Mouse (Mus musculus): Measurements from ENCODE around the gene Fam117a.

GRCm38 (mm10) chr11:95315215-95315955 lies 21.4 kb upstream of the Fam117a start:
- TF ChIP-seq CHD2 (IDR thresholded peaks at IDR 0.05; ENCODE audit: low read length): no peak
- no peak for TF ChIP-seq CTCF (IDR thresholded peaks at IDR 0.05 in 2 of 3, conservative IDR thresholded peaks at IDR 0.05 in 1 of 3; ENCODE audit: control insufficient read depth in 1 of 3, insufficient read depth in 1 of 3, low read depth in 2 of 3, low read length in 3 of 3, poor library complexity in 1 of 3, severe bottlenecking in 1 of 3)
- no peak for TF ChIP-seq TAL1 (IDR thresholded peaks at IDR 0.05; ENCODE audit: low read length)
- no peak for TF ChIP-seq GABPA (IDR thresholded peaks at IDR 0.05; ENCODE audit: low read depth, low read length)
- no peak for TF ChIP-seq GATA1 (IDR thresholded peaks at IDR 0.05; ENCODE audit: low read depth, low read length)
- TF ChIP-seq KAT2A (conservative IDR thresholded peaks at IDR 0.05; ENCODE audit: low read depth, low read length): no peak
- TF ChIP-seq EP300 (IDR thresholded peaks at IDR 0.05; ENCODE audit: low read depth in 1 of 2, low read length in 2 of 2): no peak
